ENCODE assay signal across 33 mouse cellular contexts in genomic region chr11:58354927-58355326, GRCm38 (mm10). TPM values are rescaled to one million over a fixed set of nuclear protein-coding genes. Genes with fewer than 3 reads are reported as not detected.
A peak's percentile ranks its signal among the peaks of the same experiment; 100 is the strongest.
DNase-seq lines count a peak whose midpoint lies in the region; ATAC-seq and TF ChIP-seq lines count a peak whose summit lies in the region.
"Had no signal": no experiment of that assay in that cellular context is flagged by ENCODE, and none has a peak within 500 bp of the region (broad histone marks: within the 10 kb centered on the region; RNA-seq: fewer than 3 reads in every experiment).

No protein-coding gene starts in this region.

- no peak overlapping the region for H3K4me3 ChIP-seq in liver, embryonic 14.5 days (ENCODE audit: insufficient read depth in 1 of 2, low read depth in 2 of 2, low read length in 2 of 2)
- no peak overlapping the region for H3K4me3 ChIP-seq in liver, postnatal 0 days (ENCODE audit: low read depth, low read length)
- no peak overlapping the region for H3K4me3 ChIP-seq in liver, embryonic 15.5 days (replicated peaks)
- no peak overlapping the region for H3K4me3 ChIP-seq in stomach, postnatal 0 days (ENCODE audit: low read depth, low read length)
- H3K4me3 ChIP-seq: forebrain, embryonic 13.5 days; hindbrain, embryonic 10.5 days; hindbrain, embryonic 15.5 days; limb, embryonic 13.5 days; midbrain, embryonic 13.5 days; neural tube, embryonic 13.5 days had no signal

- peak overlapping the region; percentile 34; the same call in 1 of the 2 replicates for H3K27ac ChIP-seq in liver, embryonic 14.5 days
- no peak overlapping the region for H3K27ac ChIP-seq in liver, postnatal 0 days (ENCODE audit: low read depth)
- peak overlapping the region; percentile 94 for H3K27ac ChIP-seq in liver, embryonic 15.5 days (replicated peaks)
- peak overlapping the region; percentile 58; the same call in 1 of the 2 replicates for H3K27ac ChIP-seq in stomach, postnatal 0 days (replicated peaks)
- H3K27ac ChIP-seq: forebrain, embryonic 13.5 days; hindbrain, embryonic 10.5 days; hindbrain, embryonic 15.5 days; limb, embryonic 13.5 days; macrophage; midbrain, embryonic 13.5 days; neural tube, embryonic 13.5 days had no signal

- no peak overlapping the region for H3K9ac ChIP-seq in liver, embryonic 14.5 days (replicated peaks)
- H3K9ac ChIP-seq in liver, postnatal 0 days (replicated peaks): no peak overlapping the region
- no peak overlapping the region for H3K9ac ChIP-seq in liver, embryonic 15.5 days
- no peak overlapping the region for H3K9ac ChIP-seq in stomach, postnatal 0 days (ENCODE audit: low read length)
- H3K9ac ChIP-seq: forebrain, embryonic 13.5 days; hindbrain, embryonic 15.5 days; limb, embryonic 13.5 days; midbrain, embryonic 13.5 days; neural tube, embryonic 13.5 days had no signal

- peaks cover 55 to 63% of the 10 kb centered on the region in 2 experiments for H3K4me1 ChIP-seq in liver, embryonic 14.5 days (replicated peaks; ENCODE audit: control insufficient read depth in 2 of 2, insufficient read depth in 2 of 2, low read length in 1 of 2)
- peaks cover 16% of the 10 kb centered on the region; the same call in 1 of the 2 replicates for H3K4me1 ChIP-seq in liver, postnatal 0 days (ENCODE audit: insufficient read depth)
- H3K4me1 ChIP-seq in liver, embryonic 15.5 days (replicated peaks): peaks cover 76% of the 10 kb centered on the region
- H3K4me1 ChIP-seq in stomach, postnatal 0 days (replicated peaks; ENCODE audit: control insufficient read depth, insufficient read depth): no peaks in the 10 kb centered on the region
- H3K4me1 ChIP-seq: forebrain, embryonic 13.5 days; hindbrain, embryonic 10.5 days; hindbrain, embryonic 15.5 days; limb, embryonic 13.5 days; midbrain, embryonic 13.5 days; neural tube, embryonic 13.5 days had no signal

- DNase-seq in left cerebral cortex, adult 18-20 months (ENCODE audit: low spot score in 2 of 2): peak; percentile 9 to 64
- no peak for DNase-seq in left cerebral cortex, adult 11 months (ENCODE audit: low spot score)
- DNase-seq in liver, embryonic 14.5 days (ENCODE audit: low read depth in 3 of 3, low spot score in 3 of 3): no peak
- DNase-seq in liver, postnatal 0 days: no peak
- DNase-seq in stomach, postnatal 0 days (ENCODE audit: low spot score): no peak
- DNase-seq in embryo, embryonic 11 days: no peak
- DNase-seq: adrenal gland, postnatal 14 days; cerebellum, adult 2 months; cerebellum, postnatal 14 days; gastrocnemius, postnatal 14 days; heart, postnatal 14 days; kidney, adult 11 months; kidney, postnatal 14 days; lung, adult 2 months; lung, postnatal 10 days; thymus, postnatal 14 days had no signal

- no peak for ATAC-seq in liver, embryonic 14.5 days (ENCODE audit: insufficient read depth)
- no peak for ATAC-seq in liver, postnatal 0 days
- ATAC-seq in liver, embryonic 15.5 days (ENCODE audit: insufficient read depth): no peak
- ATAC-seq in stomach, postnatal 0 days (ENCODE audit: low FRiP score, low TSS enrichment): no peak
- ATAC-seq: CD4-positive, CD25-positive, alpha-beta regulatory T cell, adult 4 months; forebrain, embryonic 13.5 days; inflammation-experienced regulatory T-cells, adult 6 months; midbrain, embryonic 13.5 days had no signal

- no peaks in the 10 kb centered on the region for H3K27me3 ChIP-seq in liver, embryonic 14.5 days (ENCODE audit: control insufficient read depth, insufficient read depth, low read length)
- H3K27me3 ChIP-seq in liver, postnatal 0 days (ENCODE audit: insufficient read depth, low read length): no peaks in the 10 kb centered on the region
- no peaks in the 10 kb centered on the region for H3K27me3 ChIP-seq in liver, embryonic 15.5 days
- no peaks in the 10 kb centered on the region for H3K27me3 ChIP-seq in stomach, postnatal 0 days (ENCODE audit: control insufficient read depth, insufficient read depth, low read length)
- H3K27me3 ChIP-seq: forebrain, embryonic 13.5 days; hindbrain, embryonic 15.5 days; limb, embryonic 13.5 days; midbrain, embryonic 13.5 days; neural tube, embryonic 13.5 days had no signal

- H3K36me3 ChIP-seq in liver, embryonic 14.5 days (replicated peaks; ENCODE audit: control insufficient read depth, insufficient read depth, low read depth): no peaks in the 10 kb centered on the region
- no peaks in the 10 kb centered on the region for H3K36me3 ChIP-seq in liver, postnatal 0 days (replicated peaks; ENCODE audit: insufficient read depth, low read length)
- H3K36me3 ChIP-seq in liver, embryonic 15.5 days (replicated peaks): peaks cover 4% of the 10 kb centered on the region
- no peaks in the 10 kb centered on the region for H3K36me3 ChIP-seq in stomach, postnatal 0 days (ENCODE audit: control insufficient read depth, insufficient read depth, low read length)
- H3K36me3 ChIP-seq: hindbrain, embryonic 15.5 days; limb, embryonic 13.5 days; midbrain, embryonic 13.5 days had no signal

- no peaks in the 10 kb centered on the region for H3K9me3 ChIP-seq in liver, embryonic 14.5 days (ENCODE audit: control insufficient read depth, low read length)
- no peaks in the 10 kb centered on the region for H3K9me3 ChIP-seq in liver, postnatal 0 days (ENCODE audit: low read length)
- no peaks in the 10 kb centered on the region for H3K9me3 ChIP-seq in liver, embryonic 15.5 days (replicated peaks)
- no peaks in the 10 kb centered on the region for H3K9me3 ChIP-seq in stomach, postnatal 0 days (ENCODE audit: control insufficient read depth, low read length)
- H3K9me3 ChIP-seq: forebrain, embryonic 13.5 days; hindbrain, embryonic 10.5 days; hindbrain, embryonic 15.5 days; limb, embryonic 13.5 days; midbrain, embryonic 13.5 days; neural tube, embryonic 13.5 days had no signal

- TF ChIP-seq CTCF in liver, embryonic 14.5 days (IDR thresholded peaks at IDR 0.05; ENCODE audit: low read depth): no peak
- TF ChIP-seq CTCF in liver, postnatal 0 days (IDR thresholded peaks at IDR 0.05; ENCODE audit: low read depth): no peak
- no peak for TF ChIP-seq CTCF in stomach, postnatal 0 days (IDR thresholded peaks at IDR 0.05; ENCODE audit: low read depth)

- WGBS in liver, embryonic 14.5 days (ENCODE audit: insufficient replicate concordance): 67% methylated on average over 3 of the region's 3 CpGs
- WGBS in liver, postnatal 0 days (ENCODE audit: insufficient replicate concordance): 73% methylated on average over 3 of the region's 3 CpGs
- WGBS in liver, embryonic 15.5 days (ENCODE audit: insufficient replicate concordance): 67% methylated on average over 3 of the region's 3 CpGs
- 59% methylated on average over 3 of the region's 3 CpGs for WGBS in stomach, postnatal 0 days

- no peak overlapping the region for H3K4me2 ChIP-seq in liver, embryonic 14.5 days (ENCODE audit: low read depth)
- H3K4me2 ChIP-seq in liver, postnatal 0 days (ENCODE audit: low read depth, low read length): no peak overlapping the region
- H3K4me2 ChIP-seq in liver, embryonic 15.5 days: 0 out of 2 replicates have a peak overlapping the region, but pooled peaks have one; percentile 8
- no peak overlapping the region for H3K4me2 ChIP-seq in stomach, postnatal 0 days (replicated peaks; ENCODE audit: low read depth)
- H3K4me2 ChIP-seq: forebrain, embryonic 13.5 days; hindbrain, embryonic 15.5 days; limb, embryonic 13.5 days; midbrain, embryonic 13.5 days; neural tube, embryonic 13.5 days had no signal

- no peak for TF ChIP-seq EP300 in liver, embryonic 14.5 days (IDR thresholded peaks at IDR 0.05; ENCODE audit: low read depth)
- no peak for TF ChIP-seq EP300 in liver, postnatal 0 days (IDR thresholded peaks at IDR 0.05; ENCODE audit: low read depth)
- TF ChIP-seq EP300 in stomach, postnatal 0 days (optimal IDR thresholded peaks at IDR 0.05): no peak

RNA-seq across cellular contexts. Expression of gene Lypd8, which starts 23.9 kb away (rescaled TPM):
- total RNA-seq in left cerebral cortex, adult 18-20 months (2021): not detected
- 0.09 and 0.17 TPM in 2 replicates for polyA plus RNA-seq in liver, embryonic 14.5 days (2012; rRNA removed)
- polyA plus RNA-seq in liver, embryonic 14.5 days (2014; fragmentation: Nextera tagmentation; extraction: Ambion mirVana): not detected in 2 replicates
- polyA plus RNA-seq in liver, postnatal 0 days (2015; fragmentation: Nextera tagmentation; extraction: Ambion mirVana): not detected in 2 replicates
- polyA plus RNA-seq in liver, embryonic 15.5 days (2015; fragmentation: Nextera tagmentation; extraction: Ambion mirVana): 0.97 and 1.5 TPM in 2 replicates
- polyA plus RNA-seq in stomach, postnatal 0 days (2015; fragmentation: Nextera tagmentation; extraction: Ambion mirVana): 1,014 and 1,152 TPM in 2 replicates
- total RNA-seq: adrenal gland, postnatal 14 days; gastrocnemius, postnatal 14 days; granulocyte monocyte progenitor cell, adult 5-6 weeks; heart, postnatal 14 days; layer of hippocampus, postnatal 10 days; left cerebral cortex, postnatal 10 days; megakaryocyte-erythroid progenitor cell, adult 5-6 weeks had no signal
- polyA plus RNA-seq: CD4-positive, CD25-positive, alpha-beta regulatory T cell, adult 4 months; embryonic facial prominence, embryonic 11.5 days; heart, embryonic 14.5 days; hindbrain, embryonic 10.5 days; hindbrain, embryonic 15.5 days; inflammation-experienced regulatory T-cells, adult 6 months; kidney, embryonic 14.5 days; limb, embryonic 13.5 days; macrophage; midbrain, embryonic 13.5 days; neural tube, embryonic 13.5 days had no signal

RNA-seq across cellular contexts. Expression of gene Sh3bp5l, which starts 24.4 kb away (rescaled TPM):
- 10 to 100 TPM; 50.1 to 53.7 TPM for total RNA-seq in left cerebral cortex, adult 18-20 months (2021)
- 9.0 and 9.1 TPM in 2 replicates for polyA plus RNA-seq in liver, embryonic 14.5 days (2012; rRNA removed)
- 9.1 and 12.4 TPM in 2 replicates for polyA plus RNA-seq in liver, embryonic 14.5 days (2014; fragmentation: Nextera tagmentation; extraction: Ambion mirVana)
- polyA plus RNA-seq in liver, postnatal 0 days (2015; fragmentation: Nextera tagmentation; extraction: Ambion mirVana): 10.5 and 11.0 TPM in 2 replicates
- 16.7 and 19.0 TPM in 2 replicates for polyA plus RNA-seq in liver, embryonic 15.5 days (2015; fragmentation: Nextera tagmentation; extraction: Ambion mirVana)
- 33.6 and 34.1 TPM in 2 replicates for polyA plus RNA-seq in stomach, postnatal 0 days (2015; fragmentation: Nextera tagmentation; extraction: Ambion mirVana)

RNA-seq across cellular contexts. Expression of gene Zfp672, which starts 24.8 kb away (rescaled TPM):
- total RNA-seq in left cerebral cortex, adult 18-20 months (2021): 10 to 100 TPM; 39.4 to 45.1 TPM
- polyA plus RNA-seq in liver, embryonic 14.5 days (2012; rRNA removed): 20.3 and 22.2 TPM in 2 replicates
- 39.1 and 48.6 TPM in 2 replicates for polyA plus RNA-seq in liver, embryonic 14.5 days (2014; fragmentation: Nextera tagmentation; extraction: Ambion mirVana)
- 44.4 and 46.2 TPM in 2 replicates for polyA plus RNA-seq in liver, postnatal 0 days (2015; fragmentation: Nextera tagmentation; extraction: Ambion mirVana)
- polyA plus RNA-seq in liver, embryonic 15.5 days (2015; fragmentation: Nextera tagmentation; extraction: Ambion mirVana): 35.0 and 36.0 TPM in 2 replicates
- 76.0 and 78.4 TPM in 2 replicates for polyA plus RNA-seq in stomach, postnatal 0 days (2015; fragmentation: Nextera tagmentation; extraction: Ambion mirVana)

RNA-seq across cellular contexts. Expression of gene Zfp692, which starts 48.1 kb away (rescaled TPM):
- 10 to 100 TPM; 25.4 to 28.9 TPM for total RNA-seq in left cerebral cortex, adult 18-20 months (2021)
- polyA plus RNA-seq in liver, embryonic 14.5 days (2012; rRNA removed): 18.7 and 19.8 TPM in 2 replicates
- 5.0 and 6.7 TPM in 2 replicates for polyA plus RNA-seq in liver, embryonic 14.5 days (2014; fragmentation: Nextera tagmentation; extraction: Ambion mirVana)
- polyA plus RNA-seq in liver, postnatal 0 days (2015; fragmentation: Nextera tagmentation; extraction: Ambion mirVana): 3.3 and 4.0 TPM in 2 replicates
- 9.4 and 11.5 TPM in 2 replicates for polyA plus RNA-seq in liver, embryonic 15.5 days (2015; fragmentation: Nextera tagmentation; extraction: Ambion mirVana)
- 13.7 and 14.8 TPM in 2 replicates for polyA plus RNA-seq in stomach, postnatal 0 days (2015; fragmentation: Nextera tagmentation; extraction: Ambion mirVana)

Comparison
In these comparisons a context has a peak if more than half of its experiments do, and no peak if none do; other contexts are left out.
1. DNase-seq: peak in left cerebral cortex, adult 18-20 months (2 of 2); none in left cerebral cortex, adult 11 months (single experiment), liver, embryonic 14.5 days (0 of 3), liver, postnatal 0 days (single experiment), stomach, postnatal 0 days (single experiment) and embryo, embryonic 11 days (single experiment).
2. RNA of gene Lypd8, which starts 23.9 kb away (polyA plus RNA-seq): 1,014 to 1,152 TPM in stomach, postnatal 0 days; 0.97 to 1.5 TPM in liver, embryonic 15.5 days, 0.09 to 0.17 TPM in liver, embryonic 14.5 days and not detected in liver, postnatal 0 days; every median in the first group is over 100 times any median in the second.